Mouse (Mus musculus) gastrocnemius, postnatal 36 days (tissue): ENCODE results near the gene 4933407L21Rik. TPM values are rescaled to one million over a fixed set of nuclear protein-coding genes. Genes with fewer than 3 reads are reported as not detected.
A peak's percentile ranks its signal among the peaks of the same experiment; 100 is the strongest.

Experiments
- DNase-seq, 2 experiments: peaks; one replicate each; pipeline ENCODE4 v3.0.0; 2022
- intact Hi-C: fragments of 180-260 bp; cut with DNase I; formaldehyde crosslinking; loops from one replicate; pipeline ENCODE4 v1.15.1; 2025
- long read RNA-seq, 2 experiments: library from polyadenylated mRNA; stranded (forward); transcript quantifications; one replicate each; pipeline ENCODE4 v2.0.0; 2021
- total RNA-seq, 2 experiments: library from RNA; stranded (reverse); gene quantifications; 2 replicates each; pipeline ENCODE4 v1.2.3; 2021

4933407L21Rik gene
- not detected for total RNA-seq
- long read RNA-seq, experiment 1, result 0 reads
- long read RNA-seq, experiment 2, result 0 reads

- intact Hi-C loops, result no loop called here
- DNase-seq, result no peak
Measured at GRCm38 (mm10) chr1:85928057-85928687, at the start of gene 4933407L21Rik. Gene 4933407L21Rik, plus strand, starts transcription at chr1:85928483.

- no peak for DNase-seq
- intact Hi-C loops, result no loop called here
Measured at GRCm38 (mm10) chr1:85882003-85882402, 46.3 kb upstream of the 4933407L21Rik start.

- intact Hi-C loops, result no loop called here
- DNase-seq, result no peak
Measured at GRCm38 (mm10) chr1:85887221-85887620, 41.1 kb upstream of the 4933407L21Rik start.

- peak; percentile 78 to 85 for DNase-seq
- intact Hi-C loops, result no loop called here
Measured at GRCm38 (mm10) chr1:85894231-85894747, 34.0 kb upstream of the 4933407L21Rik start, which contains the start of gene Itm2c. Gene Itm2c, plus strand, starts transcription at chr1:85894281.

GRCm38 (mm10) chr1:85894748-85895360, 33.4 kb upstream of the 4933407L21Rik start:
- no peak for DNase-seq
- intact Hi-C loops, result no loop called here

- intact Hi-C loops, result no loop called here
- peak; percentile 11 to 33 for DNase-seq
Measured at GRCm38 (mm10) chr1:85895391-85895837, 32.9 kb upstream of the 4933407L21Rik start.

GRCm38 (mm10) chr1:85896110-85896509, 32.2 kb upstream of the 4933407L21Rik start:
- intact Hi-C loops, result no loop called here
- DNase-seq, result no peak

DNA sequence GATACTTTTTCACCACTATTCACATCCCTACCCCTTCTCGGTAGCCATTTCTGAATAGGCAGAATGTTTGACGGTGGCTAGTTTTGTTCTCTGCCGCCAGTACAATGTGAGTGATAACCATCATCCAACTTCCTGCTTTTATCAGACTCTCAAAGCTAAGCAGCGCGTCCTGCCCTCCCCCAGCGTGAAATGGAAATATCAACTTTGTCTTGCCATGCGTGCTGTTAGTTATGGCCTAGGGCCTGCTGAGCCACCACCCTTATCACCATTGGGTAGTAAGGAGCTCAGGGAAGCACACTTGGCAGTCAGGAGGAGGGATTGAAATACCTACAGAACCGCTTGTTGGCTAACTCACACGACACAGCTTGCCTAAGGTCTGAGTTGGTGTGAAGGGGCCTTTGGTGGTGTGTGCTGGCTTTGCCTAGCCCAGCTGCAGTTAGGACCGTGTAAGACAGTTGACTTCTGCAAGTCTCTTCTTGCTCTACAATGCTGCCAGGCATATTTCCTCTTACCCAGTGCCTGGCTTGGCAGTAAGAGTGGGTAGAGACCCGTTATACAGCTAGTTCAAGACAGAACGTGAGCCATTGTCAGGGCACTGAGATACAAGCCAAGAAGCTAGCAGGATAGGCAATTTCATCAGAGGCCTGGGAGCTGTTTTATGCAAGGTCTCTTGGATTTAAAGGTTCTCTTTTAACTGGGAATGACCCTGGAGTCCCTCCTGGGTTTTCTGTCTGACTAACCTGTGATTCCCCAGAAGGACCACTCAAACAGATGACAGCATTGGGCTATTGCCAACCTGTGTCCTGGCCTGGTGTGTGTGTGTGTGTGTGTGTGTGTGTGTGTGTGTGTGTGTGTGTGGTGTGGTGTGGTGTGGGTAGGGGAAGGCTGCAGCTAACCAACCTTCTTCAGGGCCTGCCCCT, 31.2 kb upstream of the 4933407L21Rik start:
- intact Hi-C loops, result no loop called here
- DNase-seq, result no peak

GRCm38 (mm10) chr1:85897901-85898760, 30.2 kb upstream of the 4933407L21Rik start:
- DNase-seq, result no peak
- intact Hi-C loops, result no loop called here

GRCm38 (mm10) chr1:85898761-85899387, 29.4 kb upstream of the 4933407L21Rik start:
- no peak for DNase-seq
- intact Hi-C loops, result no loop called here

DNA sequence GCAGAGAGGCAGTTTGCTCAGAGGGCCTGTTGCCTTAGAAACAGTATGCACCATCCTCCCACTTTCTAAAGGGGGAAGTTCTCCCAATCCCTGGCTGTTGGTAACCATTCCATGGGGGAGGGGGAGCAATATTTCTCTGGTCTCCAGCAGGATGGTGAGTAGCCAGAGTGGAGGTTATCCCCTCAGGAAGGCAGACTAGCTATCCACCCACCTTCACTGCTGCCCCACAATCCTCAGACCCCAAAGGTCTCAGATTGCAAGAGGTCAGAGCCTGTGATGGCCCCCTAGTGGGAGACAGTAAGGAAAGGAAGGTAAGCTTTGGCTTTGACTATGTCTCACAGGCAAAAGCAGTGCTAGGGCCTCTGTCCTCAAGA, 28.9 kb upstream of the 4933407L21Rik start:
- intact Hi-C loops, result no loop called here
- no peak for DNase-seq

- intact Hi-C loops, result no loop called here
- DNase-seq, result peak in 1 of 2 experiments; percentile 9
Measured at GRCm38 (mm10) chr1:85900521-85901333, 27.6 kb upstream of the 4933407L21Rik start.

DNA sequence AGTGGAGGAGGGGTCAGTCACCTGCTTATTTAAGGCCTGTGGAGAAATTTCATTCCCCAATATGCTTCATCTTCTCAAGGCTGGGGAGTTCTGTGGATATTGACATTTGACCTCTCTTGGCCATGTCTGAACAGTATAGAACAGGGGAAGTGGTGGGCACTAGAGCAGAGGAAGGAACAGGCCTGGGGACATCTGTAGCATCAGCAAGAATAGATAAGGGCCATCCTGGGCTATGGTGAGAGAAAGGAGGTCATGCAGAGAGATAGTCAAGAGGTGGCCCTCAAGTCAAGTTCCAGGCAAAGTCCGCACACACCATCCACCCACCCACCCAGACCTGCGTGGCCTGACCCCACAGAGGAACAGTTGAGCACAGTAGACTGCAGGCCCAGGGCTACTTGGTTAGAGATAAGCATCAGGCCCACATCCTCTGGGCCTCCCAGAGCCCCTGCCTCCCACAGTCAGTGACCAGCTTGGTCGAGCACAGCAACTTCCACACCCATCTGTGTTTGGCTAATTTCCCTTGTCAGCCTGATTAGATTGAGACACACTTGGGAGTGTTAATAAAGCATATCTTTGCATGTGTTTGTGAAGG, 26.7 kb upstream of the 4933407L21Rik start:
- intact Hi-C loops, result no loop called here
- DNase-seq, result no peak

GRCm38 (mm10) chr1:85902108-85902561, 26.1 kb upstream of the 4933407L21Rik start:
- intact Hi-C loops, result no loop called here
- no peak for DNase-seq

DNA sequence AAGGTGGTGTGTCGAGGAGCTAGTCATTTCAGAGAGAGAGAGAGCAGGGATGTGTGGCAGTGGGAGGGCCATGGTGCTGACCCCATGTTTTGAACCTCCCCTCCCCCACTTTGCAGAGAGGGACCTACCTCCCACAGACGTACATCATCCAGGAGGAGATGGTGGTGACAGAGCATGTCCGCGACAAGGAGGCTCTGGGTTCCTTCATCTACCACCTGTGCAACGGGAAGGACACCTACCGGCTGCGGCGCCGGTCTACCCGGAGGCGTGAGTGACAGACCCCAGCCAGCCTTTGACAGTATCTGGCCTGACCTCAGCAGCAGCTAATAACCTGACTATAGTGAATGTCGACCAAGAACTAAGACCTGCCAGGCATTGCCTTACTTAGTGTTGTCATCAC, 21.4 kb upstream of the 4933407L21Rik start:
- intact Hi-C loops, result no loop called here
- DNase-seq, result no peak

DNA sequence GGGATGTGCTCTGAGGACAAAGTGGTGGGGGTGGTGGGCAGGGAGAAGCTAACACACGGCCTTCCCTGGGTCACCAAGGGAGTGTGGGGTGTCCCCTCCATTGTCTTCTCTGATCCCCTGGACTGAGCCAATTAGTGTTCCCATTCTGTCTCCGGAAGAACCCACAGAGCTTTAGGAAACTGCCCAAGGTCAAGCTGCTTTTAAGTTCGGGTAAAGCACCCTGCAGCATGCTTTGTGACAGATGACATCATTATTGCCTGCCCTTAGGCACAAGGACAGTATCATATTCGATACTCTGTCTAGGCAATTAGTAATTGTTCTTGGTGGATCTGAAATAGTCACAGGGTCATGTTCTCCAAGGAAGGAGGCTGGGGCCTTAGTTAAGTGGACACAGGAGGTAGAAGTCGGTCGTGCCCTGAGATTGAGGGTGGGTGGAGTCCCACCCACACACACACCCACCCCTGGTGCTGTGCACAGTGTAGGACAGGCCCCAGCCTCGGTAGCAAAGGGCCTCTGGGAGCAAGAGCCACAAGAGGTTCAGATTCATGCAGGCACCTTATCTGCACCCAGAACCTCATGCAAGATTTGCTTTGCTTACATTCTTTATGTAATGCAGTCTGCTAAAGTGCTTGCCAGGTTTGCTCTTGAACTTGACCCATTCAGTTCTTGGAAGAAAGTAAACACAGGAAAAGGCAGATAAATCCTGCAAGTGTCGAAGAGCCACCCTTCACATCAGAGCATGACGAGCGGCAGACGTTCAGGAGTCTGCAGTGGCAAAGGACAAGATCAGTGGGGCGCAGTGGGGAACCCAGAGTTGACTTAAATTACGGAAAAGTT, 19.3 kb upstream of the 4933407L21Rik start:
- DNase-seq, result no peak
- intact Hi-C loops, result no loop called here

GRCm38 (mm10) chr1:85913078-85913755, 15.1 kb upstream of the 4933407L21Rik start:
- no peak for DNase-seq
- intact Hi-C loops, result no loop called here
